ENCODE assay signal across 11 mouse cellular contexts in the genomic region with DNA sequence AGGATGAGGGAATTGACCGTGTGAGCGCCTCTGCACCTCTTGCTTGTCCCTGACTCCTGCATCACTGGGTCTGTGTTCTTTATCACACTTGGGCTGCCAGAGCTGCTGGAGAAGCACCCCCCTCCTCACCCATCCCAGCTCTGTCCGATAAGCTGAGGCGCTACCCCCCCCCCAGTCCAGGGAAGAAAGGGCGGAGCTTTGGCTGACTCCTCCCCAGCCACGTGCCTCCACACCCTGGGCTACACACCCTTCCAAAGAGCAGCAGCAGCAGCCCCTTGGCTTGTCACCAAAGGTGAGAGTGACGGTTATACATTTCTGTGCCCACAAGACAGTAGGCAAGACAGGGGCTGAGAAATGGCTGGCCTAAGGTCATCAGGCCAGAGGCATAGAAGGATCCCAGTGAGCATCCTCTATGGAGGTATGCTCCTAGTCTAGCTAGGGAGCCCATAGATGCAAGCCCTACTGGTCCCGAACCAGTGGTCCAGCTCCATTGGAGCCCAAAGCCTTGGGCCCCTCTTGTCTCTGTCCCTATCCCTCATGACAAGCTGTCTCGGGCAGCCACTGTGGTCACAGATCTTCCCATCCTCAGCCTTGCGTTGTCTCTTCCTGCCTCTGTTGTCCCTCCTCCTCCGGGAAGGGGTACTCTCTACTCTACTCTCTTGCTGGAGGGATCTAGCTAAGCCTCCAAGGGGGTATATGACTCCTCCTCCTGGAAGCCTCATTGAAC. TPM values are rescaled to one million over a fixed set of nuclear protein-coding genes. Genes with fewer than 3 reads are reported as not detected.
A peak's percentile ranks its signal among the peaks of the same experiment; 100 is the strongest.
DNase-seq lines count a peak whose midpoint lies in the region; ATAC-seq lines count a peak whose summit lies in the region.
"Had no signal": no experiment of that assay in that cellular context is flagged by ENCODE, and none has a peak within 500 bp of the region (broad histone marks: within the 10 kb centered on the region; RNA-seq: fewer than 3 reads in every experiment).

No protein-coding gene starts in this region.

- intact Hi-C loops in heart, postnatal 14 days (cut with DNase I) = no loop called here

- 57% methylated on average over 10 of the region's 11 CpGs for WGBS in heart, embryonic 11.5 days (ENCODE audit: insufficient replicate concordance)
- WGBS in liver, embryonic 11.5 days = 42% methylated on average over 11 of the region's 11 CpGs
- 85% methylated on average over 11 of the region's 11 CpGs for WGBS in neural tube, embryonic 15.5 days

- peak overlapping the region; percentile 79; the same call in 1 of the 2 replicates for H3K27ac ChIP-seq in heart, embryonic 11.5 days (ENCODE audit: low read depth, low read length)
- peak overlapping the region; percentile 92 for H3K27ac ChIP-seq in liver, embryonic 11.5 days (ENCODE audit: low read depth, low read length)
- no peak overlapping the region for H3K27ac ChIP-seq in neural tube, embryonic 15.5 days (replicated peaks)
- H3K27ac ChIP-seq: hindbrain, embryonic 12.5 days had no signal

- peak overlapping the region; percentile 20; the same call in 1 of the 2 replicates for H3K4me2 ChIP-seq in heart, embryonic 11.5 days
- peak overlapping the region; percentile 51 for H3K4me2 ChIP-seq in liver, embryonic 11.5 days
- H3K4me2 ChIP-seq in neural tube, embryonic 15.5 days = no peak overlapping the region
- H3K4me2 ChIP-seq: hindbrain, embryonic 12.5 days had no signal

- no peak overlapping the region; the same call in 1 of the 2 replicates for H3K9ac ChIP-seq in heart, embryonic 11.5 days (ENCODE audit: low read depth, low read length)
- peak overlapping the region; percentile 52 for H3K9ac ChIP-seq in liver, embryonic 11.5 days (ENCODE audit: low read depth, low read length)
- no peak overlapping the region for H3K9ac ChIP-seq in neural tube, embryonic 15.5 days (replicated peaks)
- H3K9ac ChIP-seq: hindbrain, embryonic 12.5 days had no signal

- peak; percentile 72 for ATAC-seq in heart, embryonic 11.5 days (replicated peaks; ENCODE audit: insufficient number of reproducible peaks, low FRiP score, low TSS enrichment)
- peak; percentile 86 for ATAC-seq in liver, embryonic 11.5 days (replicated peaks; ENCODE audit: low FRiP score)
- ATAC-seq in neural tube, embryonic 15.5 days (ENCODE audit: low FRiP score) = no peak

- no peak for DNase-seq in heart, postnatal 14 days
- peak; percentile 24 to 26 for DNase-seq in thymus, postnatal 36 days
- no peak for DNase-seq in thymus, postnatal 0 days (ENCODE audit: low spot score)
- peak; percentile 71 for DNase-seq in liver, embryonic 11.5 days (ENCODE audit: low spot score)
- DNase-seq in ovary, postnatal 10 days (ENCODE audit: low spot score) = no peak
- DNase-seq in adrenal gland, postnatal 25 days = no peak
- DNase-seq: adrenal gland, postnatal 14 days; cerebellum, postnatal 14 days had no signal

- H3K36me3 ChIP-seq in heart, embryonic 11.5 days (ENCODE audit: control insufficient read depth, insufficient read depth, low read length) = no peaks in the 10 kb centered on the region
- H3K36me3 ChIP-seq in liver, embryonic 11.5 days (ENCODE audit: control insufficient read depth, insufficient read depth, low read length) = no peaks in the 10 kb centered on the region
- H3K36me3 ChIP-seq in neural tube, embryonic 15.5 days = no peaks in the 10 kb centered on the region
- H3K36me3 ChIP-seq: hindbrain, embryonic 12.5 days had no signal

- no peak overlapping the region for H3K4me3 ChIP-seq in heart, embryonic 11.5 days (ENCODE audit: low read depth, low read length)
- no peak overlapping the region for H3K4me3 ChIP-seq in liver, embryonic 11.5 days (ENCODE audit: low read depth, low read length)
- no peak overlapping the region for H3K4me3 ChIP-seq in neural tube, embryonic 15.5 days (replicated peaks)
- H3K4me3 ChIP-seq: hindbrain, embryonic 12.5 days had no signal

- no peaks in the 10 kb centered on the region for H3K9me3 ChIP-seq in heart, embryonic 11.5 days (replicated peaks; ENCODE audit: control insufficient read depth, low read length)
- H3K9me3 ChIP-seq in liver, embryonic 11.5 days (ENCODE audit: control insufficient read depth, low read length) = no peaks in the 10 kb centered on the region
- H3K9me3 ChIP-seq in neural tube, embryonic 15.5 days (replicated peaks) = no peaks in the 10 kb centered on the region
- H3K9me3 ChIP-seq: hindbrain, embryonic 12.5 days had no signal

- H3K27me3 ChIP-seq in heart, embryonic 11.5 days (ENCODE audit: control insufficient read depth, insufficient read depth, low read length) = peaks cover 2% of the 10 kb centered on the region
- H3K27me3 ChIP-seq in liver, embryonic 11.5 days (replicated peaks; ENCODE audit: control insufficient read depth, insufficient read depth, low read length) = no peaks in the 10 kb centered on the region
- H3K27me3 ChIP-seq in neural tube, embryonic 15.5 days (replicated peaks) = peaks cover 16% of the 10 kb centered on the region

- peaks cover 59% of the 10 kb centered on the region for H3K4me1 ChIP-seq in heart, embryonic 11.5 days (ENCODE audit: control insufficient read depth, insufficient read depth, low read length)
- peaks cover 83% of the 10 kb centered on the region for H3K4me1 ChIP-seq in liver, embryonic 11.5 days (replicated peaks; ENCODE audit: control insufficient read depth, insufficient read depth, low read length)
- peaks cover 10% of the 10 kb centered on the region for H3K4me1 ChIP-seq in neural tube, embryonic 15.5 days

RNA-seq across cellular contexts. Expression of a gene that starts 33.3 kb away (rescaled TPM):
- 8.0 and 9.6 TPM in 2 replicates for polyA plus RNA-seq in heart, embryonic 11.5 days (2014; fragmentation: Nextera tagmentation; extraction: Ambion mirVana)
- 10 to 100 TPM; 30.3 to 33.3 TPM for total RNA-seq in heart, postnatal 14 days (2021)
- 28.4 and 35.1 TPM in 2 replicates for polyA plus RNA-seq in thymus, postnatal 0 days (2015; fragmentation: Nextera tagmentation; extraction: Ambion mirVana)
- 24.7 and 26.7 TPM in 2 replicates for polyA plus RNA-seq in liver, embryonic 11.5 days (2014; fragmentation: Nextera tagmentation; extraction: Ambion mirVana)
- 4.8 and 10.0 TPM in 2 replicates for polyA plus RNA-seq in neural tube, embryonic 15.5 days (2015; fragmentation: Nextera tagmentation; extraction: Ambion mirVana)
- 52.0 and 56.5 TPM in 2 replicates for total RNA-seq in adrenal gland, postnatal 25 days (2021)

Comparison
In these comparisons a context has a peak if more than half of its experiments do, and no peak if none do; other contexts are left out.
1. DNase-seq: peak in thymus, postnatal 36 days (2 of 2) and liver, embryonic 11.5 days (single experiment); none in heart, postnatal 14 days (0 of 2), thymus, postnatal 0 days (single experiment), ovary, postnatal 10 days (single experiment) and adrenal gland, postnatal 25 days (single experiment).